Mouse (Mus musculus): ENCODE results near the gene Ephb3.

Gene Ephb3

DNA sequence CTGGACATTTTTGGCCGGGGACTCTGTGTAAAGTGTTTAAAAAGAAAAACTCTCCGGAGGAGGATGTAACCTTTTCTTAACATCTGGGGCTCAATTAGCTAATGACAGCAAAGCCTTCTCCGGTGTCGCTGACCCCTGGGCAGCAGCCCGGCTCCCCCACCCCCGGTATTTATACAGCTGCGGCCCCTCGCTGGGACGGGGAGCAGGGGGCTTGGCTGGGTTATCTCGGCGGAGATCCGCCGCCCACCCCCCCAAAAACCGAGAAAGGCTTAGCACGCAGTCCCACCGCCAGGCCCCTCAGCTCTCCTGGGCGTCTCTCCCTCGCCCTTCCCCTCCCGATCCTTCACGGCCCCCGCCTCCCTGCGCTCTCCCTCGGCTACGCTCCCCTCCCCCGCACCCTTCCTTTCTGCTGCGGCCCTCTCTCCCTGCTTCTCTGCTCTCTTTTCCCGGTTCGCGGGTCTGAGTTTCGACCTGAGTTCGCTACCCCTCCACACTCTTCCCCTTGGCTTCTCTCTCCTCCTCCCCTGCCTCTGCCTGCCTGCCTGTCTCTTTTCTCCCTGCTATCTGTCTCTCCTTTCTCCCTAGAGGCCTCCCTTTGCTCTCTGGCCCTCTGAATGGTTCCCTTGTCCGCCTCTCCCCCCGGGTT is 42.0 kb downstream of the Ephb3 start:
- no peak for DNase-seq (ENCODE audit: low spot score)

DNA sequence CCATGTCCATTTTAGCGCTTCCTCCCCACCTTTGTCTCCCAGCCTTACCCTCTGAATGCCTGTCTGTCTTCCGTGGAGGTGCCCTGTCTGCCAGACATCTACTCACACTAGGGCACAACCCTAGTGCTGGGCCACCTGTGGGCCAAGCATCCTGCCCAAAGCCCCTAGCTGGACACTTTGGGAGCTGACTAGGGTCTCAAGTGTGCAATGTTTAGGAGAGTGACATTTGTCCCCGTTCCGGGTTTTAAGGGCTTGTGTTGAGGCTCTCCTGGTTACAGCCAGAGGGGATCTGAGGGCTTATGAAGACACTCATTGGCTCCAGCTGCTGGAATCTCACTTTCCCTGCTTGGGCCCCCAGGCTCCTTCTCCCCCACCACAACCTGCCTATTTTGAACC is 42.5 kb downstream of the Ephb3 start:
- DNase-seq (ENCODE audit: low spot score) = no peak

DNA sequence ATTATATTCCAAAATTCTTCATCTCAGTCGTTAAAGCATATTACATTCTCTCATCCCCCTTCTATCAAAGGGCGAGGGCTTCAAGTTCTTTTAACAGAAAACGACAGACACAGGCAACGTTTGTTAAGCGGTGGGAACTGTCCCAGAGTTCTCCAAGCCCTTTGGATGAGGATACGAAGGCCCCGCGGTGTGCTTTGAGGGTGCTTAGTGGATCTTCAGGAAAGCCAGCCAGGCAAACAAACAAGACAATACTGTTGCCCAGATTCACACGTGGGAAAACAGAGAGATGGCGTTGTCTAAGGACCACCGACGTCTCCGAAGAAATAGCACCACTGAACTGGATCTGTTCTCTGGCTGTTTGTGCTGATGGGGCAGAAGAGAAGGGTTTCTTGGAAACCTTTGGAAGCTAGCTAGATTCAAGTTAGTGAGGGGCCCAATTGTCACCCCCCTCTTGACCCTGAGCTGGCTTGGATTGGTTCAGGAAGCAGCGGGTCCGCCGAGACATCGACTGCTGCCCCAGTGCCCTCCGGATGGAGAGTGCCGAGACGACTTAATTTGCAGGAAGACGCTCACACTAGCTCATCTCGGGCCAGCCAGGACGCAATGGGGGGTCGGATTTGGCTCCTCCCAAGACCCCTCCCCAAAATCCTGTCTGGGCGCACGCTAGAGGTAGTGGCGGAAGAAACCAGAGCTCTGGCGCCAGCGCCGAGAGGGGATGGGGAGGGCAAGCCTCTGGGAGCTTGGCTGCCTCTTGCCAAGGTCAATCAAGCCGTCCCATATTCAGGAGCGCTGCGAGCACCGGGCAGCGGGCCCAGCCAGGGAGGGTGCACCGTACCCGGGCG is 43.5 kb downstream of the Ephb3 start:
- no peak for DNase-seq (ENCODE audit: low spot score)

DNA sequence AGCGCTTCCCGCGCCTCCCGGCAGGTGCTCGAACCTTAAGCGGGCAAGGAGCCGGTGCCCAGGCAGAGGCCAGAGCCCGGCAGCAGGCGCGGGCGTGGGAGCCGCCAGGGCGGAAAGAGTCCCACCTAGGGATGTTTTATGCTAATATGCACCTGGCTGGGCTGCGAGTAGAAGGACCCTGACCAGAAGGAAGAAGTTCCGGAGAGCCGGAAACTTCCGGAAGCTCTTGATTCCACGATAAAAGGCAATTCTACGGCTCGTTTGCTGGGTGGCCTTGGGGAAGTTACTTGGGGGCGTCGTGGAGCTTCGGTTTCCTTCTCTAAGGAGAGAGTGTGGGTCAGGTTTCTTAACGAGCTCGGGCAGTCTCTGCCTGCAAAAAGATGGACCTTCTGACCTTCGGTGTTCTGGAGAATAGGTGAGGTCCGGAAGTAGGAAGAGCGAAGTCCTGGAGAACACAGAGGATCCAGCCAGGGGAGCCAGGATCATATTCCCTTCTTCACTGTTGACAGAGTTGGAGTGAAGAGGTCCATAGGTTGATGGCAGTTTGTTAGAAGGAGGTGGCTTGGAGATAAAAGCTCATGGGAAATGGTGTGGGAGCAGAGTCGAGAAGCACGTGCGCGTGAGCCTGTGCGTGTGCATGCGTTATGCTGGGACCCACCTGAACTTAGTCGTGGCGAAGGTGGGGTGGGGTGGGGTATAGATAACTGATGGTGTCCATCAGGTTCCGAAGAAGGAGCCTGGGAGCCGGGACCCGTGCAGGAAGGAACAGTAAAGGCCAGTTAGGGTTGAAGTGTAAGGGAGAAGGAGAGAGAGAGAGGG is 44.4 kb downstream of the Ephb3 start:
- no peak for DNase-seq (ENCODE audit: low spot score)

DNA sequence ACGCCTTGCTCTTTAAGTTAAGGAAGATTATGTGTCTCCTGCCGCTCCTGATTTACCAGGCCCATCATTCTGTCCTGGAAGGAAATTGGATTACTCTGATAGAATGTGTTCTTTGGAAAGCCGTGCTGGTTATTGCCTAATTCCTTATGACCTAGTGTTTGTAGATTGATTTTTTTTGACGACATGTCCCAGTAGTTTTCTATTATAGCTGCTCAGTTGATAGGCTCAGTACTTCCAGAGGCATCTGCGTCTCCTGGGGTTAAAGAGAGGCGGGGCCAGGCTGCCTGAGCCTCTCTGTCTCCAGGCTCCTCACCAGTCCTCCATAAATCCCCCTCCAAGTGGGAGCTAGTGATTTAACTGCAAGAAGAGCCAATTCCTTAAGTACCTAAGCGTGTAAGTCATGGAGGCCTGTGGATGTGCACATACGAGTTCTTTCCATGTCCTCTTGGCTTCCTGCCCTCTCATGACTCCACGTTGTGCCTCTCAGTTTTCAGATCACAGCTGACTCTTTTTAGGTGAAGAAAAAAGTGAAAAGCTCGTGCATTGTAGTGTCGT is 47.9 kb downstream of the Ephb3 start:
- DNase-seq (ENCODE audit: low spot score) = no peak

DNA sequence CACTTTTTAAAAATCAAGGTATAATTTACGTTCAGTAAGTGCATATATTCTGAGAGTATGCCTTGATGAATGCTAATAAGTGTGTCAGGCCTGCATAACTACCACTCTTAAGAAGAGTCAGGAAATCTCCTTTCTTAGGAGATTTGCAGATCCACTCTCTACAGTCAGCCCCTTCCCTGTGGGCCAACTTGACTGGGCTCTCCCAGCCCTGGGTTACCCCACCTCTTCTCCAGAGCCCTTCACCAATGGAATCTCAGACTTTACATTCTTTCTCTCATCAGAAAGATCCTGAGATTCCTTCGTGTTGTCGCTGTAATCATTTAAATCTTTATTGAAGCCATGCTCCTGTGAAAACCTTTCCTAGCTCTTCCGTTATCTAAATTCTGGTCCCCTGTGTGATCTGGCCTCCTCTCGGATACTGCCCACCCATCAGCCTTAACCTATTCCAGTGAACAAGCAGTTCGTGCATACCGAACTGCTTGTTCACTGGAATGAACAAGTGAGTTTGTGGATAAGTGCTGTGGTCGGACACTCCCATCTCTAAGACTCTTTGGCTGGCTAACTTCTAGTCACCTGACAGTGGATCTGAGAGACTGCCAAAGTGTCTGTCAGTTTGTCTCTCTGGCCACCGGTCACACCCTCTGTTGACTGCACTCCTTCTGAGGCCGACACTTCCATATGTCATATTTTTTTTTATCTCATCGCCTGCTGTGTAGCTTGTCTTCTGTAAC is 51.2 kb downstream of the Ephb3 start:
- no peak for DNase-seq (ENCODE audit: low spot score)

DNA sequence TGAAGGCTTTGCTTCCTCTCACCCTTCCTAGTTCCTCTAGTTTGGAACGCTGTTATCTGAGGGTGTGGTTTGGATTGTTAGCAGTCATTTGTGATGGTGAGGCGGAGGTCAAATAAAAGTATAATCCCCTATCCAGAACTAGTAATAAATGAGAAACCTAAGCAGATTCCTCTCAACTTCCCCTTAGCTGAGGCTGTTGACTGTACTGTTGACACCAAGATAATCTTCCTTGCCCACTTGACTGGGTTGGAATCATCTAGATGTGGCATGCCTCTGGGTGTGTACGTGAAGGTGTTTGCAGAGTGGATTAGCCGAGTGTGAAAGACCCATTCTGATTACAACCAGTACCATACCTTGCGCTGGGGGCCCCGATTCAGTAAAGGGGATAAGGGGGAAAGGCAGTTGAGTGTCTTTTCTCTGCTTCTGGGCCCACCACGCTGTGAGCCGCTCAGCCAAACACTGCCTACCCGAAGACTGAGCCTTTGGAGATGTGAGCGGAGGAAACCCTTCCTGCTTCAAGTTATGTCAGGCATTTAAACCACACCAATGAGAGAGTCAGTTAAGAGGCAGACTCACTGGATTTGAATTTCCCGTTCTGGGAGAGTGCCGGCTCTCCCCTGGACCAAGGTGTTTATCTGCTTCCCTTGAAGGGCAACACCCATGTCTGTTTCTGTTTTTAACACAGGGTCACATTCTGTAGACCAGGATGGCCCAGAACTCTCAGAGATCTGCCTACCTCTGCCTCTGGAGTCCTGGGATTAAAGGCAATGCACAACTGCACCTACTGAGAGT is 52.2 kb downstream of the Ephb3 start:
- DNase-seq (ENCODE audit: low spot score) = no peak

DNA sequence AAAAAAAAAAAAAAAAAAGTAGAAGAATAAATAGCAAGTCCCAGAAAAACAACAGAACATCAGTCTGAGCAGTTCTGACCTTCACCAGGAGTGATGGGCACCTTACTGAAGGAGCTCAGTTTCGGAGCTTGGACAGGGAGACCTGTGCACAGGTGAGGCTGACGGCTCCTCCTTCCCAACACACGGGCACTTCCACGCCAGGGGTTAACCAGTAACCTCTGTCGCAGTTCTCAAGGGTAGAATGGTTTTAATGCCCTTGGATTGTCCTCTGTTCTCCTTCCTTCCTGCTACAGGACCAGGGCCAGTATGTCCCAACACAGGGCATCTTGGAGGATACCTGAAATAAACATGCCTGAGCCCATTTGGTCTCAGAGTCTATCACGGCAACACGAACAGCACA is 60.9 kb downstream of the Ephb3 start:
- no peak for DNase-seq (ENCODE audit: low spot score)

DNA sequence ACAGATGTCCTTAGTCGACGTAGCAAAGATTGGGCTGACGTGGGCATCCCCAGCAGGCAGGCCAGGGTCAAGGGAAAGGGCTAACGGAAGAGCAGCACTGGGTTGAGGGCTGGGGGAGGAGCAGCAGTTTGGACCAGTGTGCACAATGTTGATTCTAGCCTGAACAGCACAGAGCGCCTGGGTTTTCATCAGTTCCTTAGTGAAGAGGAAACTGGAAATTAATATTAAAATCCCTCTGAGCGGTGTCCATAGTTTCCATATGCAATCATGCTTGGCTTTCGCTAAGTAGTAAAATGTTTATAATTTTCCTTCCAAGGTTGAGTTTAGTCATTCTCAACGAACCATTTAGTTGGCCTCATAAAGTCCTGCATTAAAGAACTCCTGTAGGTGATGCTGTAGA is 65.2 kb downstream of the Ephb3 start:
- DNase-seq (ENCODE audit: low spot score) = no peak

DNA sequence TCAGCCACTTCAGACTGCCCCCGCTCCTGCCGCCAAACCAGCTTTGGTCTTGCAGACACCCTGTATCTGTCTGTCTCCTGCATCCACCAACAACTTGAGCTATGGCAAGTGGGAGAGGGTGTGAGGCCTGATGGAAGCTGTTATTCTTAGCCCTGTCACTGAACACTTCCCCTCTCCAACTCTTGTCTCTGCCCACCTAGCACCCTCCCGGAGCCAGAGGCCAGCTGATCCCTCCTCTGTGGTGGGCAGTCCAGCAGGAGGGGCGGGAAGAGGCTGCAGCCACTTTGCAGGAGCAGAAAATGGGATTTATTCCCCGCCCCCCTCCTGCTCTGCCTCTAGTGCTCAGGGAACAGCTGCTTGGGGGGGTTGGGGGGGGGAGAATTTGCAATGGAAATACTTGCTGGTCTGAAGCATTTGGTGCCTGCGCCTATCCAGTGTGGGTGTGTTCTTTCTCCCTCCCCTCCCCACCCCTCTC is 67.3 kb downstream of the Ephb3 start:
- no peak for DNase-seq (ENCODE audit: low spot score)

DNA sequence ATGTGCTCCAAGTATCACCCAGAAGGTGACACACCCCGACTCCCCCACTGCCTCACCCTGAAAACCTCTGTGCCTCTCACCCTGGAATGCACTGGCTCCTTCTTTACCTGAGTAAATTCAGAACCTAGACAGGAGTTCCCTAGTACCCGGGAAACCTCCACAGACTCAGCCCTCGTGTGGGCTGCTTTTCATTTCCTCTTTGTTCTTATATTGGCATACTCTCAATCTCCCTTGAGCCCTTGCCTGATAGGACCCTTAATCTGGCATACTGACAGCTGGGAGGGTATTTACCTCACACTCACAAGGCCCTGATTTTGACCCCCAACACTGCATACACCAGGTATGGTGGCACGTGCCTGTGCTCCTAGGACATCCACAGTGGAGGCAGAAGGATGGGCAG is 68.2 kb downstream of the Ephb3 start:
- DNase-seq (ENCODE audit: low spot score) = no peak

All from layer of hippocampus, adult 9-10 months (tissue).